Mouse (Mus musculus): ENCODE results near the gene Rbms3. TPM values are rescaled to one million over a fixed set of nuclear protein-coding genes. Genes with fewer than 3 reads are reported as not detected.

The Rbms3 gene
- total and polyA plus RNA-seq, 3 experiments, result 8.1 to 12.5 (median 8.8) TPM

DNA sequence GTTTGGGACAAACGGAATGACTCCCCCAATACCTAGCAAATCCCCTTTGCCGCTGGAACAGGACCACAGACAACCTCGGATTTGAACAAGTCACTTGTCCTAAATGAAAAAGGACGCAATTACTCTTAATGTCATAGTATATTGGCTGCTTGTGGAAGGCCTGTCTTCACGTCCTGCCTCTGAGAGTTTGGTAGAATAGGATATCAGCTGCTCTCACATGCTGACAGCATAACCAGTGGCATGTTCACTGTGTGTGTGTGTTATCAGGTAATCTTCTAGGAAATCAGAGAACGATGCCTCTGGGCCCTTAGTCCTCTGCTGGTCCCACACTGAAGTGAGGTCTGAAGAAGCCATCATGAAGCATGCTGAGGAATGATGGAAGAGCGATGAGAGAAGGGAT lies 763.7 kb downstream of the Rbms3 start:
- WGBS, result 89% methylated on average over 7 of the region's 7 CpGs
- Histone ChIP-seq H3K9ac (ENCODE audit: low read depth, low read length) (no peak overlapping the region), H3K27ac (no peak overlapping the region), H3K4me1 (ENCODE audit: control insufficient read depth, insufficient read depth, low read length) (peaks cover 2% of the 10 kb centered on the region; the same call in 1 of the 2 replicates), H3K4me3 (no peak overlapping the region), H3K36me3 (ENCODE audit: control insufficient read depth, insufficient read depth, low read length) (no peaks in the 10 kb centered on the region), H3K79me2 (replicated peaks; ENCODE audit: control insufficient read depth, insufficient read depth, low read length) (no peaks in the 10 kb centered on the region), H3K27me3 (ENCODE audit: control insufficient read depth, insufficient read depth, low read length) (no peaks in the 10 kb centered on the region)
- TF ChIP-seq POLR2A (IDR thresholded peaks at IDR 0.05; ENCODE audit: insufficient read depth, low read depth, low read length) (no peak), CTCF (IDR thresholded peaks at IDR 0.05) (no peak), EP300 (IDR thresholded peaks at IDR 0.05; ENCODE audit: insufficient read depth, low read depth, low read length) (no peak)
- no peak for DNase-seq
- intact Hi-C loops (cut with DNase I), result no loop called here

DNA sequence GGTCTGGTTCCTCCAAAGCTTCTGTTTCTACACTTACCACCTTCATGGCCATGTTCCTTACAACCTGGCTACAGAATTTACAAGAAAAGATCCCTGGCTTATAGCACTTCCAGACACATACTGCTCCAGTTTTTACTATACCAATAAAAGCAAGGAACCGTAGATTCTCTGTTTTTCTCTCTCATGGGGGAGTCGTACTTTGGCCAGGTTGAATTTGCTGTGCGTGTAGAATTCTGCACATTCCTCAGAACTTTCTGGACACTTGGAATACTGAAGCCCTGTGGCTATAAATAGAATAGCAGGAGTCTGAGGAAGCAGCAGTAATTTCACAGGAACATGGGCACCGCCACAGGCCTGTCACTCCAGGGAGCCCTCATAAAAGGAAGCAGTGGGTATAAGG lies 766.1 kb downstream of the Rbms3 start:
- DNase-seq, result no peak
- H3K27me3 ChIP-seq (ENCODE audit: control insufficient read depth, insufficient read depth, low read length), result no peaks in the 10 kb centered on the region
- no peak overlapping the region for H3K4me3 ChIP-seq
- no peaks in the 10 kb centered on the region for H3K36me3 ChIP-seq (ENCODE audit: control insufficient read depth, insufficient read depth, low read length)
- H3K79me2 ChIP-seq (replicated peaks; ENCODE audit: control insufficient read depth, insufficient read depth, low read length), result no peaks in the 10 kb centered on the region
- H3K4me1 ChIP-seq (ENCODE audit: control insufficient read depth, insufficient read depth, low read length), result peaks cover 2% of the 10 kb centered on the region; the same call in 1 of the 2 replicates
- TF ChIP-seq POLR2A (IDR thresholded peaks at IDR 0.05; ENCODE audit: insufficient read depth, low read depth, low read length) (no peak), CTCF (IDR thresholded peaks at IDR 0.05) (peak; percentile 20; the same call in 1 of the 2 replicates)
- 27% methylated on average over 4 of the region's 4 CpGs for WGBS
- no peak overlapping the region for H3K27ac ChIP-seq
- intact Hi-C loops (cut with DNase I), result no loop called here
- H3K9ac ChIP-seq (ENCODE audit: low read depth, low read length), result no peak overlapping the region

DNA sequence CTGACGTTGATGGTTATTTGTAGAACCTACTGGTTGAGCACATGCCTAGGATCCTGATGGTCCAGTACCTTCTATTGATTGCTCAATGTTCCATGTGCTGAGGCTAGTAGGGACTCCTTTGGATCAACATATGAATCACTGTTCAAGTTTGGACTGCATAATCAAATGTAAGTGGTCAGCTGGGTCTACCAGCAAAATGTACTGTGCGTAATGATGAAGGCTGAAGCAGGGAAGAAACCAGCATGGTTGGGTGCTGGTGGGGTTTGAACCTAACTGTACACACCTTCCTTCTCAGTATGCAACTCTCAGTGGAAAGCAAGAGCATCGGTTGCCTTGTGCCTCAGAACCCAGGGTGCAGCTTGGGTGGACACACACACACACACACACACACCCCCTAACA lies 767.4 kb downstream of the Rbms3 start:
- H3K36me3 ChIP-seq (ENCODE audit: control insufficient read depth, insufficient read depth, low read length), result no peaks in the 10 kb centered on the region
- 95% methylated on average over 3 of the region's 3 CpGs for WGBS
- H3K27ac ChIP-seq, result no peak overlapping the region
- intact Hi-C loops (cut with DNase I), result no loop called here
- peaks cover 2% of the 10 kb centered on the region; the same call in 1 of the 2 replicates for H3K4me1 ChIP-seq (ENCODE audit: control insufficient read depth, insufficient read depth, low read length)
- no peak overlapping the region for H3K9ac ChIP-seq (ENCODE audit: low read depth, low read length)
- no peaks in the 10 kb centered on the region for H3K27me3 ChIP-seq (ENCODE audit: control insufficient read depth, insufficient read depth, low read length)
- H3K79me2 ChIP-seq (replicated peaks; ENCODE audit: control insufficient read depth, insufficient read depth, low read length), result no peaks in the 10 kb centered on the region
- no peak for DNase-seq
- TF ChIP-seq EP300 (IDR thresholded peaks at IDR 0.05; ENCODE audit: insufficient read depth, low read depth, low read length), result no peak
- TF ChIP-seq POLR2A (IDR thresholded peaks at IDR 0.05; ENCODE audit: insufficient read depth, low read depth, low read length), result no peak
- no peak overlapping the region for H3K4me3 ChIP-seq

DNA sequence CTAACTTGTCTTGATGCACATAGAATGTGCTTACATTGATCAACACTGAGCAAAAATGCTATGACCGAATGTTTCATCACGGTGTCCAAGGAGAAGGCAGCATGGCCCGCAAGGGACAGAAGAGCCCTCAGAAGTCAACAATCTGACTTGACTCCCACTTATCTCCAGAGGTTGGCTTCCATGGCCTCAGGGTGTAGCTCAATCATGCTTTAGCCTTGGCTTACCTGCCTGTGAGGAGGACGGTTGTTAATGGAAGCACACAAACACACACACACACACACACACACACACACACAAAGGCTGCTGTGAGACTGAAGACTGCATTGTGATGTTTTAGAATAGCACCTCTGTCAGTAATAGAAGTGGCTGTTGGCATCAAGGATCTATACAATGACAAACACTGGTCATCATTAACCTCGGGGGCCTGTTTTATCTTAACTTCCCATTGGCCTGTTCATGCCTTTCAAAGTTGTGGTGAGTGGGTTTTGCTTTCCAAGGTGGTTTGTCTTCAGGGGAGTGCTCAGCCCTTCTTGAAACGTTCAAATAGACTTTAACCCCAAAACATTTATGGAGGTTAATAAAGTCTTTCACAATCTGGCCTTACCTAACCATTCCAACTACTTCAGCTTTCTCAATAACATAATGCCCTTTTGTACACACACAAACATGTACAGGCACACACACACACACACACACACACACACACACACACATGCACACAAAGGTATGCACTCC lies 771.7 kb downstream of the Rbms3 start:
- Histone ChIP-seq H3K27ac (no peak overlapping the region), H3K79me2 (replicated peaks; ENCODE audit: control insufficient read depth, insufficient read depth, low read length) (no peaks in the 10 kb centered on the region), H3K4me1 (ENCODE audit: control insufficient read depth, insufficient read depth, low read length) (no peaks in the 10 kb centered on the region), H3K27me3 (ENCODE audit: control insufficient read depth, insufficient read depth, low read length) (no peaks in the 10 kb centered on the region), H3K36me3 (ENCODE audit: control insufficient read depth, insufficient read depth, low read length) (no peaks in the 10 kb centered on the region), H3K4me3 (no peak overlapping the region), H3K9ac (ENCODE audit: low read depth, low read length) (no peak overlapping the region)
- TF ChIP-seq EP300 (IDR thresholded peaks at IDR 0.05; ENCODE audit: insufficient read depth, low read depth, low read length), result no peak
- no peak for TF ChIP-seq CTCF (IDR thresholded peaks at IDR 0.05)
- TF ChIP-seq POLR2A (IDR thresholded peaks at IDR 0.05; ENCODE audit: insufficient read depth, low read depth, low read length), result no peak
- 87% methylated on average over 6 of the region's 6 CpGs for WGBS
- intact Hi-C loops (cut with DNase I), result no loop called here
- no peak for DNase-seq

DNA sequence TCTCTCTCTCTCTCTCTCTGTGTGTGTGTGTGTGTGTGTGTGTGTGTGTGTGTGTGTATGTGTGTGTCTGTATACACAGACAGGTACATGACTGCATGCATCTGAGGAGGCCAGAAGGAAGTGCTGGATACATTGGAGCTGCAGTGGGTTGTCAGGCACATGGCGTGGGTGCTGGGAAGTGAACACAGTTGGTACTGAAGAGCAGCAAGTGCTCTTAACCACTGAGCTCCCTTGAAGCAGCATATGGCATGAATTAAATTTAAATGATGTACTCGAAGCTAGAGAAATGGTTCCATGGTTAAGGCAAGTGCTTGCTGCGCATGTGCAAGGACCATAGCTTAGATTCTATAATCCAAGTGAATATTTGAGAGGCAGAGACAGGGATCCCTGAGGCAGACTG lies 772.6 kb downstream of the Rbms3 start:
- Histone ChIP-seq H3K9ac (ENCODE audit: low read depth, low read length) (no peak overlapping the region), H3K4me1 (ENCODE audit: control insufficient read depth, insufficient read depth, low read length) (no peaks in the 10 kb centered on the region), H3K27me3 (ENCODE audit: control insufficient read depth, insufficient read depth, low read length) (no peaks in the 10 kb centered on the region), H3K27ac (no peak overlapping the region), H3K36me3 (ENCODE audit: control insufficient read depth, insufficient read depth, low read length) (no peaks in the 10 kb centered on the region), H3K79me2 (replicated peaks; ENCODE audit: control insufficient read depth, insufficient read depth, low read length) (no peaks in the 10 kb centered on the region), H3K4me3 (no peak overlapping the region)
- WGBS, result 97% methylated on average over 3 of the region's 3 CpGs
- no peak for DNase-seq
- intact Hi-C loops (cut with DNase I), result no loop called here
- TF ChIP-seq EP300 (IDR thresholded peaks at IDR 0.05; ENCODE audit: insufficient read depth, low read depth, low read length) (no peak), POLR2A (IDR thresholded peaks at IDR 0.05; ENCODE audit: insufficient read depth, low read depth, low read length) (no peak), CTCF (IDR thresholded peaks at IDR 0.05) (no peak)

DNA sequence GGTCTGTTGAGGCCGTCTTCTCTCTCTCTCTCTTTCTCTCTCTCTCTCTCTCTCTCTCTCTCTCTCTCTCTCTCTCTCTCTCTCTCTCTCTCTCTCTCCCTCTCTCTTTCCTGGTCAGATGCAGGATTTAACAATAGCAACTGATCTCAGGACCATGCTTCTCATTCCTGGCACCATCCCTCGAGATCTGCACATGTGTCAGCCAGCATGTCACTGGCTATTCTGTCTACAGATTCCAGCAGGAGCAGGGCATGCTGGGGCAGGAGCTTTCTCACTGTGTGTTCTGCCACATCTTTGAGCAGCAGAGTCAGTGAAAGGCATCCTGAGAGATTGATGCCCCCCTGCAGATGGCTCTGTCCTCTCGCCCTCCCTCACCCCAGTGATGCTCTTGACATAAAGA lies 774.0 kb downstream of the Rbms3 start:
- intact Hi-C loops (cut with DNase I), result no loop called here
- Histone ChIP-seq H3K36me3 (ENCODE audit: control insufficient read depth, insufficient read depth, low read length) (no peaks in the 10 kb centered on the region), H3K9ac (ENCODE audit: low read depth, low read length) (no peak overlapping the region), H3K4me3 (no peak overlapping the region), H3K27ac (no peak overlapping the region), H3K79me2 (replicated peaks; ENCODE audit: control insufficient read depth, insufficient read depth, low read length) (no peaks in the 10 kb centered on the region), H3K27me3 (ENCODE audit: control insufficient read depth, insufficient read depth, low read length) (no peaks in the 10 kb centered on the region), H3K4me1 (ENCODE audit: control insufficient read depth, insufficient read depth, low read length) (no peaks in the 10 kb centered on the region)
- TF ChIP-seq CTCF (IDR thresholded peaks at IDR 0.05), result no peak
- TF ChIP-seq EP300 (IDR thresholded peaks at IDR 0.05; ENCODE audit: insufficient read depth, low read depth, low read length), result 0 out of 2 replicates have a peak, but pooled peaks have one; percentile 41
- no peak for TF ChIP-seq POLR2A (IDR thresholded peaks at IDR 0.05; ENCODE audit: insufficient read depth, low read depth, low read length)
- WGBS, result 62% methylated on average over 3 of the region's 3 CpGs
- peak in 1 of 2 experiments; percentile 40 for DNase-seq
